Mouse (Mus musculus) liver, adult 2 months (tissue): ENCODE measurements around the gene Arhgap27.

Experiments
- CTCF ChIP-seq: fragments of 200-500 bp; IDR thresholded peaks from 2 replicates; pipeline ENCODE4 v1.5.1; 2011; ENCODE audit warnings: low read depth, low read length, control low read depth
- POLR2A ChIP-seq: fragments of 200-500 bp; IDR thresholded peaks from 2 replicates; pipeline ENCODE4 v1.6.1; 2011; ENCODE audit warnings: low read length, control low read depth; ENCODE audit not compliant: insufficient read depth; ENCODE audit errors: extremely low read depth

DNA sequence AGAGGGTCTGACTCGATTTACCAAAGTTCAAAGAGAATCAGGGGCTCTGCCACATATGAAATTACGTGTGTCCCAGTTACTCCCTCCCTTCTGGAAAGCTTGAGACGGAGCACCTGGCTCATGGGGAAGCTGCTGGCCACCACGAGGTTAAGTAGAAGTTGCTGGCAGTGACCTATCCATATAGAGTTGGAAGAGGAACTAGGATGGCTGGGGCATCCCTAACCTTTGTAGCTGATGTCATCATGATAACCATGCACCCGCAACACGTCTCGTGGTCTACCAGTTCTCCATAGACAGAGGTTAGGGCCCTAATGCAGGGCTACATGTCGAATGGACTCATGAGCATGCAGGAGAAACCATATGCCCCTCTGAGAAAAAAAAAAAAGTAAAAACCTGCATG lies 43.3 kb downstream of the Arhgap27 start:
- TF ChIP-seq POLR2A (no peak), CTCF (no peak)
